Mouse (Mus musculus) ES-Bruce4 (cell line): Measurements from ENCODE around the gene Scml4. TPM values are rescaled to one million over a fixed set of nuclear protein-coding genes. Genes with fewer than 3 reads are reported as not detected.

Experiments used
- H3K27ac ChIP-seq: 2 replicates; pipeline ENCODE4 v1.5.1; 2012; ENCODE audit warnings: low read length, inconsistent platforms; ENCODE audit not compliant: insufficient read depth
- H3K27me3 ChIP-seq: 2 replicates; pipeline ENCODE4 v1.6.1; 2012; ENCODE audit warnings: mild to moderate bottlenecking, low read length, inconsistent platforms; ENCODE audit not compliant: control insufficient read depth, poor library complexity, insufficient read depth, severe bottlenecking
- H3K36me3 ChIP-seq: 2 replicates; pipeline ENCODE4 v1.6.1; 2012; ENCODE audit warnings: inconsistent platforms, mild to moderate bottlenecking, low read length, moderate library complexity; ENCODE audit not compliant: control insufficient read depth, poor library complexity, insufficient read depth, severe bottlenecking
- H3K4me1 ChIP-seq: one replicate; pipeline ENCODE4 v1.8.1; 2011; ENCODE audit warnings: low read length; ENCODE audit not compliant: control insufficient read depth, insufficient read depth
- H3K4me3 ChIP-seq: 2 replicates; pipeline ENCODE4 v1.5.1; 2011; ENCODE audit warnings: low read depth, mild to moderate bottlenecking, low read length
- H3K9ac ChIP-seq: 2 replicates; pipeline ENCODE4 v1.6.1; 2012; ENCODE audit warnings: low read depth, mild to moderate bottlenecking, inconsistent platforms; ENCODE audit not compliant: poor library complexity, severe bottlenecking
- H3K9me3 ChIP-seq: replicated peaks from 2 replicates; pipeline ENCODE4 v1.6.1; 2012; ENCODE audit warnings: mild to moderate bottlenecking, low read length, inconsistent platforms; ENCODE audit not compliant: control insufficient read depth, poor library complexity, insufficient read depth, severe bottlenecking
- CTCF ChIP-seq: IDR thresholded peaks from one replicate; pipeline ENCODE4 v1.8.1; 2011; ENCODE audit warnings: low read depth, low read length
- EP300 ChIP-seq: IDR thresholded peaks from 2 replicates; pipeline ENCODE4 v1.6.1; 2011; ENCODE audit warnings: low read depth, low read length; ENCODE audit not compliant: insufficient read depth
- POLR2A ChIP-seq: IDR thresholded peaks from one replicate; pipeline ENCODE4 v1.8.1; 2011; ENCODE audit warnings: low read length; ENCODE audit not compliant: insufficient read depth
- polyA plus RNA-seq: library from polyadenylated mRNA; stranded (reverse); fragments of >200 nt; gene quantifications from 2 replicates; pipeline ENCODE4 v1.2.4, GENCODE M21; 2011; ENCODE audit warnings: low read depth; ENCODE audit not compliant: missing spikeins, insufficient read depth, insufficient read length

Scml4 gene
- polyA plus RNA-seq, 1 experiment, result 0.15 TPM

DNA sequence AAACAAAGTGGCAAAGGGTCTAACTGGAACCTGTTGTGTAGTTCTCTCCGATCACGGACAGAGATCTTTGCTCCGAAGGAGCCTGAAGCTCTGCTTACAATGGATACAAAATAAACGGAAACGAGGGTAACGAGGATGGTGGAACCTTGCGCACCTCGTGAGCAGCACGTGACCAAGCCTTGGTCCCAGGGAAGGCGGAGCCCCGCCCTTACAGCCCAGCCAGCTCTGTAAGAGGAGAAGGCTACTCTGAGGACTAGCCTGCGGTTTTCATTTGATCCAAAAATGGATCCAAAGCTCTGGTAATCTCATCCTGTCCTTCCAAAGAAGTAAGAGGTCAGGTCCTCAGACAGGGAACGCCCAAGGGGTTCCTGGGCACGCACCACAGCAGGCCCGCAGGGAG is 128.5 kb downstream of the Scml4 start:
- H3K9ac ChIP-seq, result no peak overlapping the region
- H3K4me3 ChIP-seq, result no peak overlapping the region
- H3K4me1 ChIP-seq, result no peaks in the 10 kb centered on the region
- no peak for TF ChIP-seq CTCF
- no peak for TF ChIP-seq POLR2A
- TF ChIP-seq EP300, result no peak
- no peaks in the 10 kb centered on the region for H3K9me3 ChIP-seq
- H3K27me3 ChIP-seq, result no peaks in the 10 kb centered on the region
- H3K36me3 ChIP-seq, result no peaks in the 10 kb centered on the region
- no peak overlapping the region for H3K27ac ChIP-seq

- TF ChIP-seq CTCF (peak; percentile 48), POLR2A (no peak), EP300 (no peak)
- Histone ChIP-seq H3K4me1 (no peaks in the 10 kb centered on the region), H3K9me3 (no peaks in the 10 kb centered on the region)
These were observed 129.7 kb downstream of the Scml4 start for GRCm38 (mm10) chr10:42989910-42990309.

DNA sequence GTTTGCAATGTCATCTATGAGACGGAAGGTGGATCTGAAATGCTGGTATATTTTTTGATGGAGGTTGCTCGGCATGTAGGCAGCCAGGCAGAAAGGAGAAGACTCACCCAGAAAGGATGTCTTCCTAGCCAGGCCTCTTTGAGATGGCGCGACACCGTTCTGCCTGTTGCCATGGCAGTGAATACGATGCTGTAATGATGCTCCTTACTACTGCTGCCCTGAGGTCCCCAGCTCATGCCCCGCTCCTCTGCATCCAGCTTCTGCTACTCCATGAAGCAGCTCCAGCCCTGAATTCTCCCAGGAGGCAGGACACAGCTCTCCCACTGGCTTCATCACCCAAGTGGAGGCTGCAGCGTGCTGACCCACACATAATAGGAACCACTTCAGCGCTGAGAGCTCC is 130.8 kb downstream of the Scml4 start:
- no peaks in the 10 kb centered on the region for H3K9me3 ChIP-seq
- H3K27me3 ChIP-seq, result no peaks in the 10 kb centered on the region
- TF ChIP-seq EP300 (no peak), CTCF (no peak), POLR2A (no peak)
- no peaks in the 10 kb centered on the region for H3K36me3 ChIP-seq
- no peak overlapping the region for H3K9ac ChIP-seq
- H3K4me3 ChIP-seq, result no peak overlapping the region
- H3K27ac ChIP-seq, result no peak overlapping the region
- H3K4me1 ChIP-seq, result peaks cover 3% of the 10 kb centered on the region

More at GRCm38 (mm10) chr10:42989910-42990309, 129.7 kb downstream of the Scml4 start:
- Histone ChIP-seq H3K36me3 (no peaks in the 10 kb centered on the region), H3K9ac (no peak overlapping the region), H3K27ac (no peak overlapping the region), H3K27me3 (no peaks in the 10 kb centered on the region), H3K4me3 (no peak overlapping the region)

GRCm38 (mm10) chr10:42994331-42994782 is 134.2 kb downstream of the Scml4 start:
- no peak overlapping the region for H3K4me3 ChIP-seq

DNA sequence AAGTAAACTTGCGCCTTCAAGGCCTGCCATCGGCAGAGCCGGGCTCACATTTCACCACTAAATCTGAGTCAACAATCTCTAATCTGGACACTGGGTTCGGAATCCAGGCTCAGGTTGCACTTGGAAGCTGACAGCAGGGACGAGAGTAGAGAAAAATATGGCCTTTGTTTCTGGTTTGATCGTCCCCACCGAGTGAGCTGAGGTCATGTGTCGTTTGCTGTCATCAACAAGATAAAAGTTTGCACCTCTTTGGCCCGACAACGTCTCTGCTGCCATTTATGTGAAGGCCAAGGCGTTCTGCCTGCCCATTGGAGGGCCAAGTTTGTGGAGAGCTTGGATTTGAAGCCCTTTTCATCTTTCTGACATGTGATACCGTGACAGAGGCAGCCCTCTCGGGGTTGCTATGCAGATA is 135.3 kb downstream of the Scml4 start:
- Histone ChIP-seq H3K27me3 (no peaks in the 10 kb centered on the region), H3K9me3 (no peaks in the 10 kb centered on the region), H3K36me3 (no peaks in the 10 kb centered on the region), H3K27ac (no peak overlapping the region), H3K4me3 (no peak overlapping the region), H3K9ac (no peak overlapping the region), H3K4me1 (peaks cover 3% of the 10 kb centered on the region)
- TF ChIP-seq EP300, result no peak
- TF ChIP-seq POLR2A, result no peak
- no peak for TF ChIP-seq CTCF

More at GRCm38 (mm10) chr10:42994331-42994782, 134.2 kb downstream of the Scml4 start:
- no peak overlapping the region for H3K27ac ChIP-seq
- H3K4me1 ChIP-seq, result peaks cover 3% of the 10 kb centered on the region
- H3K27me3 ChIP-seq, result no peaks in the 10 kb centered on the region
- H3K9ac ChIP-seq, result no peak overlapping the region
- H3K9me3 ChIP-seq, result no peaks in the 10 kb centered on the region
- no peaks in the 10 kb centered on the region for H3K36me3 ChIP-seq
- no peak for TF ChIP-seq EP300
- no peak for TF ChIP-seq POLR2A
- no peak for TF ChIP-seq CTCF

GRCm38 (mm10) chr10:42997278-42997677 is 137.1 kb downstream of the Scml4 start:
- no peak overlapping the region for H3K27ac ChIP-seq
- no peaks in the 10 kb centered on the region for H3K36me3 ChIP-seq
- TF ChIP-seq CTCF, result no peak
- no peak for TF ChIP-seq EP300
- no peak for TF ChIP-seq POLR2A
- no peaks in the 10 kb centered on the region for H3K27me3 ChIP-seq
- peaks cover 3% of the 10 kb centered on the region for H3K4me1 ChIP-seq
- H3K9ac ChIP-seq, result no peak overlapping the region
- H3K9me3 ChIP-seq, result no peaks in the 10 kb centered on the region
- no peak overlapping the region for H3K4me3 ChIP-seq
